Mouse (Mus musculus) CH12F3 (cell line): ENCODE measurements around the gene Ccdc149.

Experiments
- in situ Hi-C: fragments of 300-500 bp; cut with MboI; formaldehyde crosslinking; loops from 2 replicates; pipeline ENCODE4 v1.14.3; 2020; ENCODE audit warnings: low sequenced_read_pairs

The Ccdc149 gene

DNA sequence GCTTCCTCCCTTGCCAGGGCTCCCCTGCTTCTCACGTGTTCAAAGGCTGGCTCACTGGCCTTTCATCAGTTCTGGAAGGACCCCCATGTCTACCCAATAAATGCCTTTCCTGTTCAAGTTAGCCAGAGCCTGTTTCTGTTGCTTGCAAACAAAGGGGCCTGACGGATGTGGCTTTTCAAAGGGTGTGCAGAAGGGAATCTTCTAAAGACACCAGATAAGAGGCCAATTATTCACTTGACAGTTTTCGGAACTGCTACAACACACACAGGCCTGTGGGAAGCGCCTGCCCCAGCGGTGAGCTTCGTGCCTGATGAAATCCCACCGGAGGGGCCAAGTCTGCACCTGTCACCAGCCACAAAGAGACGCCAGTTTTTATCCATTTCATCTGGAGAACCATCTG is 139.2 kb downstream of the Ccdc149 start:
- in situ Hi-C loops: no loop called here
